Mouse (Mus musculus) lung, postnatal 36 days (tissue): Measurements from ENCODE around the gene Mid1.
A peak's percentile ranks its signal among the peaks of the same experiment; 100 is the strongest.
"Not testable (repeated sequence)": the region's sequence is repeated elsewhere in the genome, so short reads cannot be mapped to it uniquely, and the experiment has no call there.

Experiments used
- DNase-seq: peaks from one replicate; pipeline ENCODE4 v3.0.0; 2022; ENCODE audit warnings: mixed read lengths

The Mid1 gene

DNA sequence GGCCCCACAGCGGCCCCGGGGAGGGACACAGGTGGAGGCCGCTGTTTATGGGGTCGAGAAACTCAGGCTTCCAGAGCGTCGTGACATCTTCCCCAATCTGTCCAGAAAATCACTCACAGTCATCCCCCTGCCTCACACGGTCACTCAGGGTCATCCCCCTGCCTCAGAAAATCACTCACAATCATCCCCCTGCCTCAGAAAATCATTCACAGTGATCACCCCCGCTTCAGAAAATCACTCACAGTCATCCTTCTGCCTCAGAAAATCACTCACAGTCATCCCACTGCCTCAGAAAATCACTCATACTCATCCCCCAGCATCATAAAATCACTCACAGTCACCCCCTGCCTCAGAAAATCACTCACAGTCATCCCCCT, 304.2 kb downstream of the Mid1 start:
- not testable (repeated sequence) for DNase-seq

DNA sequence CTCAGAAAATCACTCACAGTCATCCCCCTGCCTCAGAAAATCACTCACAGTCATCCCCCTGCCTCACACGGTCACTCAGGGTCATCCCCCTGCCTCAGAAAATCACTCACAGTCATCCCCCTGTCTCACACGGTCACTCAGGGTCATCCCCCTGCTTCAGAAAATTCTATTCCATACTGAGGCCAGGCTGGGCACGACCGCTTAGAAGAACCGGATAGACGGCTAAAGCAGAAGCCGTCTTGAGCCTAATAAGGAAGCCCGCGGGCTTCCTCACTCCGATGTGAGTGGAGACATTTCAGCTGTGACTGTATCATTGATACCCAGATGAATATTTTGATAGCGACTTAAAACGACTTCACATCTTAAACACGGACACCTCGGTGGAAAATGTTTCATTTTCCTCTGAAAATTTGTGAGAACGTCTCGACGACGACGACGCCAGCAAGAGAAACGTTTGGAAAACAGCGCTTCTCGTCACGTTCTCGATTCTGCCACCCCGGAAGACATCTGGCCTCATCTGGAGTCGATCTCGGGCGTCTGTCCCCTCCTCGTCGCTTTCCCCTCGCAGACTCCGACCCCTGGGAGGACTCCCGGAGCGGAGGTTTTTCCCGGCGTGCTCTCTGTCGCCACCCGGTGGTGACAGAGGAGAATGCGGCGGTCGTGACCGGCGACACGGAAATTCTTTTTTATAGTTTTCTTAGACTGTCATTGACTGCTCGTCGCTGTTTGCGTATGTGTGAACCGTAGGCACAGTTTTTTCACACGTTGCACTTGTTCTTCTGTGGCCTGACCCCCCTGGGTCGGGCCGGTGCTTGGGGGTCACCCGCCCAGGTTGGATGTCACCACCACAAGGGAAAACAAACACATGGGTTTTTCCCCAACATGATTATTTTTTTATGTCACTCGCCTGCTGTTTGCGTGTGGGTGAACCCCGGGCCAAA, 305.0 kb downstream of the Mid1 start:
- DNase-seq: peak; percentile 77

DNA sequence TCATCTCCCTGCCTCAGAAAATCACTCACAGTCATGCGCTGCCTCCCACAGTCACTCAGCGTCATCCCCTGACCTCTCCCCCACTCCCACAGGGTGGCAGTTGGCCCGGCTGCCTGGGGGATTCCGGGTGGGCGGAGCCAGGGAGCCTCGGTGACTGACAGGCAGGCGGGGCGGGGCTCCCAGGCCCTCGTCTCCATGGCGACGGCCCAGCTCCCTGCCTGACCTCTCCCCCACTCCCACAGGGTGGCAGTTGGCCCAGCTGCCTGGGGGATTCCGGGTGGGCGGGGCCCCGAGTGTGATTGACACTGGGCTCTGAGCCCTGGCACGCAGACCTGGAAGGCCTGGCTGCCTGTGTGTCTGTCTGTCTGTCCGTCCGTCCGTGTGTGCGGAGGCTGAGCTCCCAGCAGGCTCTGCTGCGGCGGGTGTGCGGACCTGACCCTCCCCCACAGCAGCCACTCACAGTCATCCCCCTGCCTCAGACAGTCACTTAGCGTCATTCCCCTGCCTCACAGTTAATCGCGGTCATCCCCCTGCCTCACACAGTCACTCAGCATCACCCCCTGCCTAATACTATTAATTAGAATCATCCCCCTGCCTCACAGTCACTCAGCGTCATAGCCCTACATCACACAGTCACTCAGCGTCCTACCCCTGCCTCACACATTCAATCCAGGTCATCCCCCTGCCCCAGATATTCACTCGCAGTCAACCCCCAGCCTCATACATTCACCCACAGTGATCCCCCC, 306.3 kb downstream of the Mid1 start:
- peak; percentile 98 for DNase-seq

DNA sequence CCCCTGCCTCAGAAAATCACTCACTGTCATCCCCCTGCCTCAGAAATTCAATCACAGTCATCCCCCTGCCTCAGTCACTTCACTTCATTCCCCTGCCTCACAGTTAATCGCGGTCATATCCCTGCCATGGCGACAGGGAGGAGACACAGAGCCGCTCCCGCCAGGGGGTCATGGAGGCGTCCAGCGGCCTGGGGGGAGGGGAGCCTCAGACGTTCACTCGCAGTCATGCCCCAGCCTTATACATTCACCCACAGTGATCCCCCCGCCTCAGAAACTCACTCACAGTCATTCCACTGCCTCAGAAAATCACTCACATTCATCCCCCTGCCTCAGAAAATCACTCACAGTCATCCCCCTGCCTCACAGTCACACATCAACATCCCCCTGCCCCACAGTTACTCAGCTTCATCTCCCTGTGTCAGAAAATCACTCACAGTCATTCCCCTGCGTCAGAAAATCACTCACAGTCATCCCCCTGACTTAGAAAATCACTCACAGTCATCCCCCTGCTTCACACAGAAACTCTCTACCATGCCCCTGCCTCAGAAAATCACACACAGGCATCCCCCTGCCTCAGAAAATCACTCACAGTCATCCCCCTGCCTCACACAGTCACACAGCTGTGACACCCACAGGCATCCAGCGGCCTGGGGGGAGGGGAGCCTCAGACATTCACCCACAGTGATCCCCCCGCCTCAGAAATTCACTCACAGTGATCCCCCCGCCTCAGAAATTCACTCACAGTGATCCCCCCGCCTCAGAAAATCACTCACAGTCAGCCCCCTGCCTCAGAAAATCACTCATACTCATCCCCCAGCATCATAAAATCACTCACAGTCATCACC, 307.3 kb downstream of the Mid1 start:
- not testable (repeated sequence) for DNase-seq

DNA sequence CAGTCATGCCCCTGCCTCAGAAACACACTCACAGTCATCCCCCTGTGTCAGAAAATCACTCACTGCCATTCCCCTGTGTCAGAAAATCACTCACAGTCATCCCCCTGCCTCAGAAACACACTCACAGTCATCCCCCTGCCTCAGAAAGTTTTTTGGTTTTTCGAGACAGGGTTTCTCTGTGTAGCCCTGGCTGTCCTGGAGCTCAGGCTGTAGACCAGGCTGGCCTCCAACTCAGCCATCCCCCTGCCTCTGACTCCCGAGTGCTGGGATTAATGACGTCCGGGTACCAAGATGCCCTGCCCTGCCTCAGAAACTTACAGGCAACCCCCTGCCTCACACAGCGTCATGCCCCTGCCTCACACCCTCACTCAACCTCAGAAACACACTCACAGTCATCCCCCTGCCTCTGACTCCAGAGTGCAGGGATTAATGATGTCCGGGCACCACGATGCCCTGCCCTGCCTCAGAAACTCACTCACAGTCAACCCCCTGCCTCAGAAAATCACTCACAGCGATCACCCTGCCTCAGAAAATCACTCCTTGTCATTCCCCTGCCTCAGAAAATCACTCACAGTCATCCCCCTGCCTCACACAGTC, 308.1 kb downstream of the Mid1 start:
- not testable (repeated sequence) for DNase-seq

DNA sequence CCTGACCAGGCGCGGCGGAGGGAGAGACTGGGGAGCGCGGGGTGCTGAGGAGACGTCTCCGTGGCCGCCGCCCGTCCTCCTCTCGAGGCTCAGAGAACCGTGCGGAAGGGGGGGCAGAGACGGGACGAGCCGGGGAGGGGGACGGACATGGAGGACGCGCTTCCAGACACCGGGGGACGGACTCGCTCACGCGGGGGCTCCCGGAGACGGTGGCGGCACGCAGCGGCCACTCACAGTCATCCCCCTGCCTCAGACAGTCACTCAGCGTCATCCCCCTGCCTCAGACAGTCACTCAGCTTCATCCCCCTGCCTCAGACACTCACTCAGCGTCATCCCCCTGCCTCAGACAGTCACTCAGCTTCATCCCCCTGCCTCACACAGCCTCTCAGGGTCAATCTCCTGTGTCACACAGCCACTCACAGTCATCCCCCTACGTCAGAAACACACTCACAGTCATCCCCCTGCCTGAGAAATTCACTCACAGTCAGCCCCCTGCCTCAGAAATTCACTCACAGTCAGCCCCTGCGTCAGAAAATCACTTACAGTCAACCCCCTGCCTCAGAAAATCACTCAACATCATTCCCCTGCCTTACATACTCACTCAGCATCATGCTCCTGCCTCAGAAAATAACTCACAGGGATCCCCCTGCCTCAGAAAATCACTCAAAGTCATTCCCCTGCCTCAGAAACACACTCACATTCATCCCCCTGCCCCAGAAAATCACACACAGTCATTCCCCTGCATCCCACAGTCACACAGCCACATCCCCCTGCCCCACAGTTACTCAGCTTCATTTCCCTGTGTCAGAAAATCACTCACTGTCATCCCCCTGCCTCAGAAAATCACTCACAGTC, 309.2 kb downstream of the Mid1 start:
- not testable (repeated sequence) for DNase-seq

DNA sequence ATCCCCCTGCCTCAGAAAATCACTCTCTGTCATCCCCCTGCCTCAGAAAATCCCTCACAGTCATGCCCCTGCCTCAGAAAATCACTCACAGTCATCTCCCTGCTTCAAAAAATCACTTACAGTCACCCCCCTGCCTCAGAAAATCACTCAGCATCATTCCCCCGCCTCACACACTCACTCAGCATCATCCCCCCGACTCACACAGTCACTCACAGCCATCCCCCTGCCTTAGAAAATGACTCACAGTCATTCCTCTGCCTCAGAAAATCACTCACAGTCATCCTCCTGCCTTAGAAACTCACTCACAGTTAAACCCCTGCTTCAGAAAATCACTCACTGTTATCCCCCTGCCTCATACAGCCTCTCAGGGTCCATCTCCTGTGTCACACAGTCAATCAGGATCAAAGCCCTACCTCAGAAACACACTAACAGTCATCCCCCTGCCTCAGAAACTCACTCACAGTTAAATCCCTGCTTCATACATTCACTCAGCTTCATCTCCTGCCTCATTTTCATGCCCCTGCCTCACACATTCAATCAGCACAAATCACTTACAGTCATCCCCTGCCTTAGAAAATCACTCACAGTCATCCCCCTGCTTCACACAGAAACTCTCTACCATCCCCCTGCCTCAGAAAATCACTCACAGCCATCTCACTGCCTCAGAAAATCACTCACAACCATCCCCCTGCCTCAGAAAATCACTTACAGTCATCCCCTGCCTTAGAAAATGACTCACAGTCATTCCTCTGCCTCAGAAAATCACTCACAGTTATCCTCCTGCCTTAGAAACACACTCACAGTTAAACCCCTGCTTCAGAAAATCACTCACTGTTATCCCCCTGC, 310.1 kb downstream of the Mid1 start:
- DNase-seq: not testable (repeated sequence)

DNA sequence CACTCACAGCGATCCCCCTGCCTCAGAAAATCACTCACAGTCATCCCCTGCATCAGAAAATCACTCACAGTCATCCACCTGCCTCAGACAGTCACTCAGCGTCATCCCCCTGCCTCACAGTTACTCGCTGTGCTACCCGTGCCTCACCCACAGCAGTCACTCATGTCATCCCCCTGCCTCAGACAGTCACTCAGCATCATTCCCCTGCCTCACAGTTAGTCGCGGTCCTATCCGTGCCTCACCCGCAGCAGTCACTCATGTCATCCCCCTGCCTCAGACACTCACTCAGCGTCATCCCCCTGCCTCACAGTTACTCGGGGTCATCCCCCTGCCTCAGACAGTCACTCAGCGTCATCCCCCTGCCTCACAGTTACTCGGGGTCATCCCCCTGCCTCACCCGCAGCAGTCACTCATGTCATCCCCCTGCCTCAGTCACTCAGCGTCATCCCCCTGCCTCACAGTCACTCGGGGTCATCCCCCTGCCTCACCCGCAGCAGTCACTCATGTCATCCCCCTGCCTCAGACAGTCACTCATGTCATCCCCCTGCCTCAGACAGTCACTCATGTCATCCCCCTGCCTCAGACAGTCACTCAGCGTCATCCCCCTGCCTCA, 311.0 kb downstream of the Mid1 start:
- not testable (repeated sequence) for DNase-seq

DNA sequence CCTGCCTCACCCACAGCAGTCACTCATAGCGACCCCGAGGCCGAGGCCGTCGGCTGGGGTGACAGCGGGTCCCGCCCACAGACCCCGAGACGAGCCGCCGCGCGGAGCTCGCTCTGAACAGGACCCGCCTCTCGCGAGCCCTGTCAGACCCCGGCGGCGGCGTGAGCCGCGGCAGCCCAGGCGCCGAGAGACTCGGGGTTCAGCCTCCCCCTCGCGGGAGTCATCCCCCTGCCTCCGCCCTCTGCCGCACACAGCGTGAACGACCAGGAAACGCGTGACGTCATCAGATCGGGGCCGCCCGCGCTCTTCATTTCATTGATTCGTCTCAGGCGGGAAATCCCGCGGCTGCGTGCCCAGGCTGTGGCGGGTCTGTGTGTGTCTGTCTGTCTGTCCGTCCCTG, 311.9 kb downstream of the Mid1 start:
- DNase-seq: peak; percentile 87

DNA sequence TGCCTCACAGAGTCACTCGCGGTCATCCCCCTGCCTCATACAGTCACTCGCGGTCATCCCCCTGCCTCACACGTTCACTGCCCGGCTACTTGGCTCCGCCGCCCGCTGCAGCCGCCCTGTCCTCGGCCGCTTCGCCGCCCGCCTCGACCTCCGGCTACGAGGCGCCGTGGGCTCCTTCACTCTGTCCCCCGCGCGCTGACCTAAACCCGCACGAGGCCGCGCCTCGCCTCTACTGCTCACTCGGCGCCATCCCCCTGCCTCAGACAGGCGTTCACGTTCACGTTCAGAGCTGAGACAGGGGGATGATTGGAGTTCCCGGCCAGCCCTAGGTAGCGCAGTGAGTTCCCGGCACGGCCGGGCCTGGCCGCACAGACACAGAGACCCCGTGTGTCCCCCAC, 312.5 kb downstream of the Mid1 start:
- DNase-seq: not testable (repeated sequence)

DNA sequence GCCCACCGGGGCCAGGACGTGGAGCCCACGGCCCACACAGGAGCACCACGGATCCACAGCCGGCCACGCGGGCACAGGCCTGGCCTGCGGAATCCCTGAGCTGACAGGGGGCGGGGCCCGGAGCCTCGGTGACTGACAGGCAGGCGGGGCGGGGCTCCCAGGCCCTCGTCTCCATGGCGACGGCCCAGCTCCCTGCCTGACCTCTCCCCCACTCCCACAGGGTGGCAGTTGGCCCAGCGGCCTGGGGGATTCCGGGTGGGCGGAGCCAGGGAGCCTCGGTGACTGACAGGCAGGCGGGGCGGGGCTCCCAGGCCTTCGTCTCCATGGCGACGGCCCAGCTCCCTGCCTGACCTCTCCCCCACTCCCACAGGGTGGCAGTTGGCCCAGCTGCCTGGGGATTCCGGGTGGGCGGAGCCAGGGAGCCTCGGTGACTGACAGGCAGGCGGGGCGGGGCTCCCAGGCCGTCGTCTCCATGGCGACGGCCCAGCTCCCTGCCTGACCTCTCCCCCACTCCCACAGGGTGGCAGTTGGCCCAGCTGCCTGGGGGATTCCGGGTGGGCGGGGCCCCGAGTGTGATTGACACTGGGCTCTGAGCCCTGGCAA, 313.0 kb downstream of the Mid1 start:
- peak; percentile 100 for DNase-seq

DNA sequence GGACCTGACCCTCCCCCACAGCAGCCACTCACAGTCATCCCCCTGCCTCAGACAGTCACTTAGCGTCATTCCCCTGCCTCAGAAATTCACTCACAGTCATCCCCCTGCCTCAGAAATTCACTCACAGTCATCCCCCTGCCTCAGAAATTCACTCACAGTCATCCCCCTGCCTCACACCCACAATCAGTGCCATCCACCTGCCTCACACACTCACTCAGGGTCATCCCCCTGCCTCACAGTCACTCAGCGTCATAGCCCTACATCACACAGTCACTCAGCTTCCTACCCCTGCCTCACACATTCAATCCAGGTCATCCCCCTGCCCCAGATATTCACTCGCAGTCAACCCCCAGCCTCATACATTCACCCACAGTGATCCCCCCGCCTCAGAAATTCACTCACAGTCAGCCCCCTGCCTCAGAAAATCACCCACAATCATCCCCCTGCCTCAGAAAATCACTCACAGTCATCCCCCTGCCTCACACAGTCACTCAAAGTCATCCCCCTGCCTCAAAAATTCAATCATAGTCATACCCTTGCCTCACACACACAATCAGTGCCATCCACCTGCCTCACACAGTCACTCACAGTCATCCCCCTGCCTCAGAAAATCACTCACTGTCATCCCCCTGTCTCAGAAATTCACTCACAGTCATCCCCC, 313.7 kb downstream of the Mid1 start:
- not testable (repeated sequence) for DNase-seq

DNA sequence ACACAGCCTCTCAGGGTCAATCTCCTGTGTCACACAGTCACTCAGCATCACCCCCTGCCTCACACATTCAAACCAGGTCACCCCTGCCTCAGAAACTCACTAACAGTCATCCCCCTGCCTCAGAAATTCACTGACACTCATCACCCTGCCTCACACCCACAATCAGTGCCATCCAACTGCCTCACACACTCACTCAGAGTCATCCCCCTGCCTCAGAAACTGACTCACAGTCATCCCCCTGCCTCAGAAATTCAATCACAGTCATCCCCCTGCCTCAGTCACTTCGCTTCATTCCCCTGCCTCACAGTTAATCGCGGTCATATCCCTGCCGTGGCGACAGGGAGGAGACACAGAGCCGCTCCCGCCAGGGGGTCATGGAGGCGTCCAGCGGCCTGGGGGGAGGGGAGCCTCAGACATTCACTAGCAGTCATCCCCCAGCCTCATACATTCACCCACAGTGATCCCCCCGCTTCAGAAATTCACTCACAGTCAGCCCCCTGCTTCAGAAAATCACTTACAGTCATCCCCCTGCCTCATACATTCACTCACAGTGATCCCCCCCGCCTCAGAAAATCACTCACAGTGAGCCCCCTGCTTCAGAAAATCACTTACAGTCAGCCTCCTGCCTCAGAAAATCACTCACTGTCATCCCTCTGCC, 314.4 kb downstream of the Mid1 start:
- not testable (repeated sequence) for DNase-seq

DNA sequence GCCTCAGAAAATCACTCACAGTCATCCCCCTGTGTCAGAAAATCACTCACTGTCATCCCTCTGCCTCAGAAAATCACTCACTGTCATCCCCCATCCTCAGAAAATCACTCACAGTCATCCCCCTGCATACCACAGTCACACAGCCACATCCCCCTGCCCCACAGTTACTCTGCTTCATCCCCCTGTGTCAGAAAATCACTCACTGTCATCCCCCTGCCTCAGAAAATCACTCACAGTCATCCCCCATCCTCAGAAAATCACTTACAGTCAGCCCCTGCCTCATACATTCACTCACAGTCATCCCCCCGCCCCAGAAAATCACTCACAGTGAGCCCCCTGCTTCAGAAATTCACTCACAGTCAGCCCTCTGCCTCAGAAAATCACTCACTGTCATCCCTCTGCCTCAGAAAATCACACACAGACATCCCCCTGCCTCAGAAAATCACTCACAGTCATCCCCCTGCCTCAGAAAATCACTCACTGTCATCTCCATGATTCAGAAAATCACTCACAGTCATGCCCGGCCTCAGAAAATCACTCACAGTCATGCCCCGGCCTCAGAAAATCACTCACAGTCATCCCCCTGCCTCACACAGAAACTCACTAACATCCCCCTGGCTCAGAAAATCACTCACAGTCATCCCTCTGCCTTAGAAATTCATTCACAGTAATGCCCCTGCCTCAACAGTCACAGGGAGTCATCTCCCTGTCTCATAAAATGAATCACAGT, 315.1 kb downstream of the Mid1 start:
- not testable (repeated sequence) for DNase-seq

DNA sequence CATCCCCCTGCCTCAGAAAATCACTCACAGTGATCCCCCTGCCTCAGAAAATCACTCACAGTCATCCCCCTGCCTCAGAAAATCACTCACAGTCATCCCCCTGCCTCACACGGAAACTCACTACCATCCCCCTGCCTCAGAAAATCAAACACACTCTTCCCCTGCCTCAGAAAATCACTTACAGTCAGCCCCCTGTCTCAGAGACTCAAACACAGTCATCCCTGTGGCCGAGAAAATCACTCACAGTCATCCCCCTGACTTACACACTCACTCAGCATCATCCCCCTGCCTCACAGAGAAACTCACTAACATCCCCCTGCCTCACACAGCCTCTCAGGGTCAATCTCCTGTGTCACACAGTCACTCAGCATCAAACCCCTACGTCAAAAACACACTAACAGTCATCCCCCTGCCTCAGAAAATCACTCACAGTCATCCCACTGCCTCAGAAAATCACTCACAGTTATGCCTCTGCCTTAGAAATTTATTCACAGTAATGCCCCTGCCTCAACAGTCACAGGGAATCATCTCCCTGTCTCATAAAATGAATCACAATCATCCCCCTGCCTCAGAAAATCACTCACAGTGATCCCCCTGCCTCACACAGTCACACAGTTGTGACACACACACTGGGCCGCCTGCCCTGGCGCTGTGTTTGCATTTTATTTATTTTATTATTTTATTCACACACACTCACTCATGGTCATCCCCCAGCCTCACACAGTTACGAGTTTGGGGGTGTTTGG, 315.8 kb downstream of the Mid1 start:
- not testable (repeated sequence) for DNase-seq

DNA sequence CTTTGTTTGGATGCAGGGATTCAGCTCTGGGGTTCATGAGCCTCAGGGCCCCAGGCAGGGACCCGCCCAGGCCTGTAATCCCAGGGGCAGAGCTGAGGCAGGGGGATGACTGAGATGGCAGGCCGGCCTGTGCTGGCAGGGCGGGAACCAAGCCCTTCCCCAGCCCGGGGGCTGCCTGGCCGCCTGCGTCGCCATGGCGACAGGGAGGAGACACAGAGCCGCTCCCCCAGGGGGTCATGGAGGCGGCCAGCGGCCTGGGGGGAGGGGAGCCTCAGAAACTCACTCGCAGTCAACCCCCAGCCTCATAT, 316.3 kb downstream of the Mid1 start:
- not testable (repeated sequence) for DNase-seq

DNA sequence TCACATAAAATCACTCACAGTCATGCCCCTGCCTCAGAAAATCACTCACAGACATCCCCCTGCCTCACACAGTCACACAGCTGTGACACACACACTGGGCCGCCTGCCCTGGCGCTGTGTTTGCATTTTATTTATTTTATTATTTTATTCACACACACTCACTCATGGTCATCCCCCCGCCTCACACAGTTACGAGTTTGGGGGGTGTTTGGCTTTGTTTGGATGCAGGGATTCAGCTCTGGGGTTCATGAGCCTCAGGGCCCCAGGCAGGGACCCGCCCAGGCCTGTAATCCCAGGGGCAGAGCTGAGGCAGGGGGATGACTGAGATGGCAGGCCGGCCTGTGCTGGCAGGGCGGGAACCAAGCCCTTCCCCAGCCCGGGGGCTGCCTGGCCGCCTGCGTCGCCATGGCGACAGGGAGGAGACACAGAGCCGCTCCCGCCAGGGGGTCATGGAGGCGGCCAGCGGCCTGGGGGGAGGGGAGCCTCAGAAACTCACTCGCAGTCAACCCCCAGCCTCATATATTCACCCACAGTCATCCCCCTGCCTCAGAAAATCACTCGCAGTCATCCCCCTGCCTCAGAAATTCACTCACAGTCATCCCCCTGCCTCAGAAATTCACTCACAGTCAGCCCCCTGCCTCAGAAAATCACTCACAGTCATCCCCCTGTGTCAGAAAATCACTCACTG, 317.7 kb downstream of the Mid1 start:
- not testable (repeated sequence) for DNase-seq
